Mouse (Mus musculus) intestine, embryonic 14.5 days (tissue): ENCODE data around the gene Meis1. TPM values are rescaled to one million over a fixed set of nuclear protein-coding genes. Genes with fewer than 3 reads are reported as not detected.

Experiments used
- ATAC-seq: fragments of 200-750 bp; cut with Nextera tagmentation; replicated peaks from 2 replicates; pipeline ENCODE4 v1.8.0; 2017; ENCODE audit warnings: low read depth, moderate number of reproducible peaks, moderate TSS enrichment, moderate library complexity; ENCODE audit not compliant: low FRiP score, low TSS enrichment
- DNase-seq: peaks from one replicate; pipeline ENCODE4 v3.0.0-alpha.2; 2018; ENCODE audit warnings: low spot score
- H3K27ac ChIP-seq: fragments of 300-500 bp; sonication (generic); 2 replicates; pipeline ENCODE4 v1.5.1; 2014; ENCODE audit warnings: low read depth, mild to moderate bottlenecking, control low read depth
- H3K27me3 ChIP-seq: fragments of 300-500 bp; sonication (generic); replicated peaks from 2 replicates; pipeline ENCODE4 v1.6.1; 2014; ENCODE audit warnings: low read length, control low read depth; ENCODE audit not compliant: control insufficient read depth, insufficient read depth
- H3K36me3 ChIP-seq: fragments of 300-500 bp; sonication (generic); 2 replicates; pipeline ENCODE4 v1.6.1; 2014; ENCODE audit warnings: low read length, control low read depth; ENCODE audit not compliant: control insufficient read depth, insufficient read depth
- H3K4me1 ChIP-seq: fragments of 300-500 bp; sonication (generic); replicated peaks from 2 replicates; pipeline ENCODE4 v1.6.1; 2014; ENCODE audit warnings: low read length, control low read depth, mixed read lengths; ENCODE audit not compliant: control insufficient read depth, insufficient read depth
- H3K4me2 ChIP-seq: fragments of 300-500 bp; sonication (generic); 2 replicates; pipeline ENCODE4 v1.6.1; 2014; ENCODE audit warnings: low read length
- H3K4me3 ChIP-seq: fragments of 300-500 bp; sonication (generic); 2 replicates; pipeline ENCODE4 v1.5.1; 2014; ENCODE audit warnings: low read depth, low read length, control low read depth, mixed read lengths
- H3K9ac ChIP-seq: fragments of 300-500 bp; sonication (generic); 2 replicates; pipeline ENCODE4 v1.6.1; 2014; ENCODE audit warnings: mild to moderate bottlenecking, low read length
- H3K9me3 ChIP-seq: fragments of 300-500 bp; sonication (generic); 2 replicates; pipeline ENCODE4 v1.6.1; 2016; ENCODE audit warnings: low read length, control low read depth; ENCODE audit not compliant: control insufficient read depth
- whole genome bisulfite sequencing: fragments of 180-500 bp; shearing (Covaris S2); extraction: QIAGEN DNeasy Blood & Tissue Kit; methylation state at CpG from one replicate; pipeline ENCODE4 v1.1.7; 2014; 5-methylcytosine and 5-hydroxymethylcytosine counted together
- polyA plus RNA-seq: library from polyadenylated mRNA; unstranded; fragments of >200 nt; fragmentation: Nextera tagmentation; extraction: Ambion mirVana; gene quantifications from 2 replicates; pipeline ENCODE4 v1.2.1, GENCODE M21; 2014

The Meis1 gene
- polyA plus RNA-seq, 1 experiment from 2014 or later: 133 TPM

DNA sequence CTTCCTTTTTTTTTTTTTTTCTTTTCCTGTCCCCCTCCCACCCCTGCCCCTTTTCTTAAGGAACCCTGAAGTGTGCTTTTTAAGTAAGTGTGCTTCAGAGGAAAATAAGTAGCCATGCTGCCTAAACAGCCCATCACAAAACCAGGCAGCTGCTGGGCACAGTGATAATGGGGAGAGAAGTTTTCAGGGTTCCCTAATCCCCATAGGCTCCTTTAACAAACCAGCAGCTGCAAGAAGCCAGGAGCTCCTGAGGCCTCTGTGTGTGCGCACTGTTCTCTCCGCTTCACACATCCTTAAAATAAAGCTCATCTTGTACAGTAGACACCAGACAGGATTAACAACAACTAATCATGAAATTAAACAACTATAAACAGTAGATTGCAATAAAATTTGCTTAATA is 63.9 kb downstream of the Meis1 start:
- H3K36me3 ChIP-seq: peaks cover 45% of the 10 kb centered on the region
- WGBS: 92% methylated on average over 2 of the region's 2 CpGs
- no peaks in the 10 kb centered on the region for H3K27me3 ChIP-seq
- no peak overlapping the region for H3K4me3 ChIP-seq
- H3K9ac ChIP-seq: no peak overlapping the region
- H3K4me1 ChIP-seq: peaks cover 27% of the 10 kb centered on the region
- ATAC-seq: no peak
- H3K9me3 ChIP-seq: no peaks in the 10 kb centered on the region
- no peak overlapping the region for H3K27ac ChIP-seq
- H3K4me2 ChIP-seq: no peak overlapping the region
- no peak for DNase-seq

DNA sequence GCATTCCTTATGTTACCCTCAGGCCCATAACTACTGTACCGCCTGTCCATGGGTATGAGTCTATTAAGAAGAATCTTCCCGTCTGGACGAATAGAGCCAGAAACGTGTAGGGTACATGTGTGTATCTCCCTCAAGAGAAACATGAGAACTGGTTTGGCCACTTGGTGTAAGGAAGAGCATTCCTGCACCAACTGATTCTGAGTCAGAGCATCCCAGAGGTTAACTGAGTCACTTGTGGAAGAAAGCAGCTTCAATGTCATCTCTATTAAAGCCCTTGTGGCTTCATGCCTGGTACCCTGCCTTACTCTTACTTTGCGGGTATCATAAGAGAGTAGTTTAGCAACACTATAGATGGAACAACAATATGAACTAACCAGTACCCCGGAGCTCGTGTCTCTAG is 64.9 kb downstream of the Meis1 start:
- H3K9ac ChIP-seq: no peak overlapping the region
- ATAC-seq (no peak), DNase-seq (no peak)
- 86% methylated on average over 7 of the region's 7 CpGs for WGBS
- H3K4me1 ChIP-seq: peaks cover 17% of the 10 kb centered on the region
- peaks cover 44% of the 10 kb centered on the region for H3K36me3 ChIP-seq
- no peak overlapping the region for H3K4me3 ChIP-seq
- no peak overlapping the region for H3K4me2 ChIP-seq
- no peaks in the 10 kb centered on the region for H3K9me3 ChIP-seq
- no peak overlapping the region for H3K27ac ChIP-seq
- no peaks in the 10 kb centered on the region for H3K27me3 ChIP-seq

DNA sequence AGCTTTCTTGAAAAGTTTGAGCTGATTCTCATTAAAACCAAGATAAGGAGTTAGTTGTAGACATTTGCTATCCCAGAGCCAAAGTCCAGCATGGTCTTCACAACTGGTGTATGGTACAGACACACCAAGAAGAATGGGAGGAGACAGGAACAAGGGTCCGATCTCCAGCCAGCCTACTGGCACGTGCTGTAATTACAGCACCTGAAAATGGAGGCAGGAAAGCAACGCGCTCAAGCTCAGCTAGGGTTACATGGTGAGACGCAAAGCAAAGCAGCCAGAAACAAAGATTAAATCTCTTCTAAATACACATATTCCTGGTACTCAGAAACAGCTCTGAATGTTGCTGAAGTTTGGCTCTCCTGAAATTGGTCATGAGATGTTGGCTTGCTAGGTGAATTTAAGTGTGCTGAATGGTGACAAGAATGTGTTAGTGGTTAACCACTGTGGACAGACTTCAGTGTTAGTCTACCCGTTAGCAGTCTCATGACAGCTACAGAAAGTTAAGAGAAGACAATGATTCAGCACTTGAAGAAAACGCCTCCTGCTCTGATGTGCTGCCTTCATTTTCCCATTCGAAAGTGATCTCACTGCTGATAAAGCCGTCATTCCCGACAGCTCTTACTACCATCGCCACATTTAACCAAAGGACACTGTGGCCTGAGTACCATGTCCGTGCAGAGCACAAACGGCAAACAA is 70.0 kb downstream of the Meis1 start:
- Histone ChIP-seq H3K27ac (no peak overlapping the region), H3K9ac (no peak overlapping the region), H3K4me1 (peaks cover 28% of the 10 kb centered on the region), H3K4me3 (no peak overlapping the region), H3K36me3 (peaks cover 47% of the 10 kb centered on the region), H3K9me3 (no peaks in the 10 kb centered on the region), H3K27me3 (no peaks in the 10 kb centered on the region), H3K4me2 (no peak overlapping the region)
- WGBS: 85% methylated on average over 13 of the region's 13 CpGs
- no peak for ATAC-seq
- DNase-seq: no peak

DNA sequence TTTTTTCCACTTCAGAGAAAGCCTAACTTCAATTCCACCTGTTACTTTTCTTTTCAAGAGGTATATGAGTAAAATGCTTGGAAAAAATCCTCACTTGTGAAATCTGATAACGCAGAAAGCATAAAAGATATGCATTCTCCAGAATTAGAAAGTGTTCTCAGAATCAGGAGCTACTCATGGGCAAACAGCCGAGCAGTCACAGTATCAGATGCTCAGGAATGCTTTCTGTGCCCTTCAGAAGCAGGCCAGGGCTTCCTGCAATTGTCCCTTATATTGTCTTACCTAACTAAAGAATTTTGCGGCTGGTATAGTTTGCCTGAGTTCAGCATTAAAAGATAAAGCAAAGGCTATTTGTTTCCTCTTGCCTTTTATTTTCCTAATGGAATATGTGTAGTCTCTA is 71.4 kb downstream of the Meis1 start:
- 65% methylated on average over 3 of the region's 3 CpGs for WGBS
- Histone ChIP-seq H3K9me3 (no peaks in the 10 kb centered on the region), H3K27ac (no peak overlapping the region), H3K27me3 (no peaks in the 10 kb centered on the region), H3K9ac (no peak overlapping the region), H3K4me3 (no peak overlapping the region), H3K4me2 (no peak overlapping the region), H3K36me3 (peaks cover 35% of the 10 kb centered on the region), H3K4me1 (peaks cover 33% of the 10 kb centered on the region)
- DNase-seq (no peak), ATAC-seq (no peak)

DNA sequence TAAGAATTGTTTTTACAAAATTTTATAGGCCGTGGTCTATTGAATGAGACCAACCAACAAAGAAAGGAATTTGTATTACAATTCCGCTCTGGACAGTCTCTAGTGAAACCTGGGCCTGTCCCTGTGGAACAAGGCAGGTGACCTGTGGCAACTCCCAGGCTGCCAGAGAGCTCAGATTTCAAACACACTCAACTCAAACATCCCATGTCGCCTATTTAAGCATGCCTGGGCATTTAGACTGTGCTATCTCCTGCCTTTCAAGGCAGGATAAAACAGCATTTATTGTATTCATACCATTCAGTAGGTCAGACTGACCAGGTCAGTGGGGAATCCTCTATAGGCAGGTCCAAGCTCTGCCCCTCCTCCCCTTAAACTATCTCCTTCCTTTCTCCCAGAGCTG is 73.0 kb downstream of the Meis1 start:
- H3K4me1 ChIP-seq: peaks cover 36% of the 10 kb centered on the region
- no peak overlapping the region for H3K9ac ChIP-seq
- H3K27me3 ChIP-seq: no peaks in the 10 kb centered on the region
- ATAC-seq (no peak), DNase-seq (peak; percentile 50)
- H3K27ac ChIP-seq: no peak overlapping the region
- H3K36me3 ChIP-seq: peaks cover 35% of the 10 kb centered on the region
- H3K4me2 ChIP-seq: no peak overlapping the region
- no peaks in the 10 kb centered on the region for H3K9me3 ChIP-seq
- no peak overlapping the region for H3K4me3 ChIP-seq
- 34% methylated on average over 3 of the region's 3 CpGs for WGBS

DNA sequence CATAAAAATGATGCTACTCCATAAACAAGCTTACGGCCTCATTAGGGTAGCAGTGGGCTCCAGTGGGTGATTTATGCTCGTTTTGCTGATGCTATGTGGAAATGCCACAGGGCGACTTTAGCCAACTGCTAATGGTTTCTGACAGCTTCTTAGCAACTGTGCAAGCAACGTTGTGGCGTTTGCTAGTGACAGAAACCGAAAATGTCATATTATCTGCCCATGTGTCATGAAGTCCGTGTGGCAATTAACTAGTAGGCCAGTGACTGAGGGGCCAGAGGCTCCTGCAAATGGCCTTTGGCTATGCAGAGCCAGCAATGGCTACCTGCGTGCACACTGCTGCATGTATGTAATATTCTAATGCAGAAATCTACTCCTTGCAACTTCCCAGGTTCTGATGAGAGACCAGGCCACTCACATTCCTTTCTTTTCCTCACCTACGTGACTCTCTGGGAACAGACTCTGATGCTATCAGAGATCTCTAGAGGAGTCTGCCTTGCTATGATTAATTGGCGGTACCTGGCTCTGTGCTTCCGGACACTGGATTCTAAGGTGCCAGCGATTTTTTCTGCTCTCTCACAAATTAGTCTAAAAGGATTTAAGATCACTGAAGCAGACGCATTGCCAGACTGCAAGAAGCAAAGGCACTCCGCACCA is 73.7 kb downstream of the Meis1 start:
- no peak; the same call in 1 of the 2 replicates for ATAC-seq
- Histone ChIP-seq H3K27ac (no peak overlapping the region), H3K36me3 (peaks cover 34% of the 10 kb centered on the region), H3K4me3 (no peak overlapping the region), H3K4me1 (peaks cover 36% of the 10 kb centered on the region), H3K4me2 (no peak overlapping the region), H3K9me3 (no peaks in the 10 kb centered on the region), H3K27me3 (no peaks in the 10 kb centered on the region), H3K9ac (no peak overlapping the region)
- WGBS: 54% methylated on average over 14 of the region's 14 CpGs
- peak; percentile 51 for DNase-seq

DNA sequence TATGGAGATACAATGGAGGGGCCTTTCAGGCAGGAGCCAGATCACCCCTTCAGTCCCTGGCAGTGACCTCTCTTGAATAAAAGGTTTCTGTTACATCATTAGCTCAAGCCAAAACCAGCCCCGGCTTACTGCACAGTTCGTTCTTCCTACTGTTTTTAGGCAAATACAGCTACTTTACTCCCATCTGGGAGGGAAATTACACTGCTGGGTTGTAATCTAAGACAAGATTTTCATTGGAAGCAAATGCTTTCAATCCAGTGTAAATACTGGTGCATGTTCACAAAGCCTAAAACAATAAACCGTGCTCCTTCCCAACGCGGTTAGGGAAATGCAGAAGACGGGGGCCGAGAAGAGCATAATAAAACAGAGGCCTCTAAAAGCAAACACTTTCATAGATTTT is 74.6 kb downstream of the Meis1 start:
- WGBS: 38% methylated on average over 7 of the region's 7 CpGs
- Histone ChIP-seq H3K9ac (no peak overlapping the region), H3K4me1 (peaks cover 36% of the 10 kb centered on the region), H3K4me2 (no peak overlapping the region), H3K36me3 (peaks cover 36% of the 10 kb centered on the region), H3K4me3 (no peak overlapping the region), H3K27ac (no peak overlapping the region), H3K27me3 (no peaks in the 10 kb centered on the region), H3K9me3 (no peaks in the 10 kb centered on the region)
- ATAC-seq: no peak
- peak; percentile 50 for DNase-seq

DNA sequence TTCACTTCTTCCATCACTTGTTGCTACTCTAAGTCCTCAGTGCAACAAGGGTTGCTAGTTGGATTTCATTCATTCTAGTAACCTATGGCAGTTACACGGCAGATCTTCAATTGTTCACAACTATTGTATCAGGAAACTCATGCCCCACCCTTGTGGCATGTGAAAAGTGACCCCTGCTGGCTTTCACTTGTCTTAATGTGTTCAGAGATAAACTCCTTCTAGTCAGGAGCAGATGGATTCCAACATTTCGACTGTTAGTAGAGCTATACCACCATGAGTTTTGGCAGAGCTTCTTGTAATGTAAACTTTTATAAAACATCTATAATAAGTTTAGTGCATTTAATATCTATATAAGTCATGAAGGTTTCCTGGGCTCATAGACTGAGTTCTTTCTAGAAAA is 75.8 kb downstream of the Meis1 start:
- no peak overlapping the region for H3K27ac ChIP-seq
- H3K4me3 ChIP-seq: no peak overlapping the region
- ATAC-seq: no peak
- 55% methylated on average over 2 of the region's 2 CpGs for WGBS
- H3K4me1 ChIP-seq: peaks cover 34% of the 10 kb centered on the region
- no peak overlapping the region for H3K4me2 ChIP-seq
- peak; percentile 46 for DNase-seq
- peaks cover 33% of the 10 kb centered on the region for H3K36me3 ChIP-seq
- no peaks in the 10 kb centered on the region for H3K9me3 ChIP-seq
- H3K27me3 ChIP-seq: no peaks in the 10 kb centered on the region
- no peak overlapping the region for H3K9ac ChIP-seq

DNA sequence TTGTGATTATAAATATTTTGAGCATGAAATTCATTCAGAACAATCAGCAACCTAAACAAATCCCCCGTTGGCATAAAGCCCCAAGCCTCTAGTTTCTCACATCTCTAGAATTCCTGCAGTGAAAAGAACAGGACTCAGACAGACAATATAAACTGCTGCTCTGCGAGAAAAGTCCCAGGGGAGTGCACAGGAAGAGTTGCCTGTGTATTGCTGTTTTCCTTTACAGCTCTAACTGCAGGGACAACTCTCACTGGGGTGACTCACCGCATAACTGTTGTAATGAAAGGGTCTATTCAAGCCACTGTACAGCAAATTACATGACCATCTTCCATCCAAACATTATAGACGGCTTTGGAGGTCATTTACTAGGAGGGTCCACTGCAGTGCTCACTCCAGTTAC is 77.9 kb downstream of the Meis1 start:
- Histone ChIP-seq H3K4me3 (no peak overlapping the region), H3K27ac (0 out of 2 replicates have a peak overlapping the region, but pooled peaks have one; percentile 14), H3K9me3 (no peaks in the 10 kb centered on the region), H3K27me3 (no peaks in the 10 kb centered on the region), H3K4me2 (no peak overlapping the region), H3K9ac (no peak overlapping the region), H3K36me3 (peaks cover 35% of the 10 kb centered on the region), H3K4me1 (peaks cover 20% of the 10 kb centered on the region)
- DNase-seq (no peak), ATAC-seq (no peak)
- 38% methylated on average over 4 of the region's 4 CpGs for WGBS
